Mouse (Mus musculus) liver, embryonic 13.5 days (tissue): ENCODE data around the gene Nop53. TPM values are rescaled to one million over a fixed set of nuclear protein-coding genes. Genes with fewer than 3 reads are reported as not detected.

Experiments
- ATAC-seq: fragments of 200-750 bp; cut with Nextera tagmentation; 2 replicates; pipeline ENCODE4 v1.8.0; 2017; ENCODE audit warnings: low read depth, mild to moderate bottlenecking, moderate number of reproducible peaks, moderate library complexity
- DNase-seq: peaks from one replicate; pipeline ENCODE4 v3.0.0; 2022
- H3K27ac ChIP-seq: fragments of 300-500 bp; sonication (generic); 2 replicates; pipeline ENCODE4 v1.5.1; 2015; ENCODE audit warnings: moderate library complexity, mild to moderate bottlenecking, inconsistent platforms
- H3K27me3 ChIP-seq: fragments of 300-500 bp; sonication (generic); 2 replicates; pipeline ENCODE4 v1.6.1; 2015; ENCODE audit warnings: mild to moderate bottlenecking, inconsistent platforms
- H3K36me3 ChIP-seq: fragments of 300-500 bp; sonication (generic); 2 replicates; pipeline ENCODE4 v1.6.1; 2015; ENCODE audit warnings: mild to moderate bottlenecking, inconsistent platforms
- H3K4me1 ChIP-seq: fragments of 300-500 bp; sonication (generic); replicated peaks from 2 replicates; pipeline ENCODE4 v1.6.1; 2015; ENCODE audit warnings: inconsistent platforms
- H3K4me2 ChIP-seq: fragments of 300-500 bp; sonication (generic); 2 replicates; pipeline ENCODE4 v1.6.1; 2015; ENCODE audit warnings: inconsistent platforms, mild to moderate bottlenecking, moderate library complexity
- H3K4me3 ChIP-seq: fragments of 300-500 bp; sonication (generic); replicated peaks from 2 replicates; pipeline ENCODE4 v1.5.1; 2015; ENCODE audit warnings: mild to moderate bottlenecking, inconsistent platforms
- H3K9ac ChIP-seq: fragments of 300-500 bp; sonication (generic); 2 replicates; pipeline ENCODE4 v1.6.1; 2015; ENCODE audit warnings: mild to moderate bottlenecking, inconsistent platforms
- H3K9me3 ChIP-seq: fragments of 300-500 bp; sonication (generic); replicated peaks from 2 replicates; pipeline ENCODE4 v1.6.1; 2016; ENCODE audit warnings: inconsistent platforms
- WGBS: fragments of 180-500 bp; shearing (Covaris S2); methylation state at CpG from one replicate; pipeline ENCODE4 v1.1.7; 2015; ENCODE audit not compliant: insufficient replicate concordance; 5-methylcytosine and 5-hydroxymethylcytosine counted together
- polyA plus RNA-seq: library from polyadenylated mRNA; unstranded; fragments of >200 nt; fragmentation: Nextera tagmentation; extraction: Ambion mirVana; gene quantifications from 2 replicates; pipeline ENCODE4 v1.2.1, GENCODE M21; 2015

Gene Nop53
- polyA plus RNA-seq, 1 experiment from 2014 or later = 122 TPM

- no peak for DNase-seq
- no peak for ATAC-seq
- H3K27ac ChIP-seq = no peak overlapping the region
- no peaks in the 10 kb centered on the region for H3K36me3 ChIP-seq
- no peak overlapping the region for H3K4me3 ChIP-seq
- H3K27me3 ChIP-seq = no peaks in the 10 kb centered on the region
- no peaks in the 10 kb centered on the region for H3K4me1 ChIP-seq
- WGBS = 21% methylated on average over 1 of the region's 1 CpGs
- H3K4me2 ChIP-seq = no peak overlapping the region
- H3K9me3 ChIP-seq = no peaks in the 10 kb centered on the region
- H3K9ac ChIP-seq = no peak overlapping the region
Observed at GRCm38 (mm10) chr7:15894251-15894650, 51.6 kb downstream of the Nop53 start.

Other genes with a start within 250 kb of the Nop53 start
- gene Obox5, start 195.9 kb downstream of the Nop53 start, polyA plus RNA-seq = not detected in 2 replicates
- gene Obox6, start 106.4 kb downstream of the Nop53 start, polyA plus RNA-seq = not detected in 2 replicates
- gene Crx, start 66.1 kb downstream of the Nop53 start, polyA plus RNA-seq = not detected in 2 replicates
- not detected in 2 replicates for gene Crxos, start 63.5 kb downstream of the Nop53 start, polyA plus RNA-seq
- gene Selenow, start 23.7 kb downstream of the Nop53 start, polyA plus RNA-seq = 368 and 374 TPM in 2 replicates
- 3.9 and 4.6 TPM in 2 replicates for gene Ehd2, start 21.5 kb upstream of the Nop53 start, polyA plus RNA-seq
- 1.4 TPM in 2 replicates for gene Bicra, start 101.8 kb upstream of the Nop53 start, polyA plus RNA-seq
- gene Zfp541, start 115.7 kb upstream of the Nop53 start, polyA plus RNA-seq = 0.02 TPM in 1 of 2 replicates, not detected in the other
- gene Napa, start 152.4 kb upstream of the Nop53 start, polyA plus RNA-seq = 159 and 165 TPM in 2 replicates
- gene Kptn, start 173.8 kb upstream of the Nop53 start, polyA plus RNA-seq = 11.1 and 11.5 TPM in 2 replicates
- not detected in 2 replicates for gene Slc8a2, start 183.8 kb upstream of the Nop53 start, polyA plus RNA-seq
- 2.1 and 2.3 TPM in 2 replicates for gene Meis3, start 229.0 kb upstream of the Nop53 start, polyA plus RNA-seq